Mouse (Mus musculus): ENCODE measurements around the gene Mvb12b.
"Not testable (repeated sequence)": the region's sequence is repeated elsewhere in the genome, so short reads cannot be mapped to it uniquely, and the experiment has no call there.

Mvb12b gene

DNA sequence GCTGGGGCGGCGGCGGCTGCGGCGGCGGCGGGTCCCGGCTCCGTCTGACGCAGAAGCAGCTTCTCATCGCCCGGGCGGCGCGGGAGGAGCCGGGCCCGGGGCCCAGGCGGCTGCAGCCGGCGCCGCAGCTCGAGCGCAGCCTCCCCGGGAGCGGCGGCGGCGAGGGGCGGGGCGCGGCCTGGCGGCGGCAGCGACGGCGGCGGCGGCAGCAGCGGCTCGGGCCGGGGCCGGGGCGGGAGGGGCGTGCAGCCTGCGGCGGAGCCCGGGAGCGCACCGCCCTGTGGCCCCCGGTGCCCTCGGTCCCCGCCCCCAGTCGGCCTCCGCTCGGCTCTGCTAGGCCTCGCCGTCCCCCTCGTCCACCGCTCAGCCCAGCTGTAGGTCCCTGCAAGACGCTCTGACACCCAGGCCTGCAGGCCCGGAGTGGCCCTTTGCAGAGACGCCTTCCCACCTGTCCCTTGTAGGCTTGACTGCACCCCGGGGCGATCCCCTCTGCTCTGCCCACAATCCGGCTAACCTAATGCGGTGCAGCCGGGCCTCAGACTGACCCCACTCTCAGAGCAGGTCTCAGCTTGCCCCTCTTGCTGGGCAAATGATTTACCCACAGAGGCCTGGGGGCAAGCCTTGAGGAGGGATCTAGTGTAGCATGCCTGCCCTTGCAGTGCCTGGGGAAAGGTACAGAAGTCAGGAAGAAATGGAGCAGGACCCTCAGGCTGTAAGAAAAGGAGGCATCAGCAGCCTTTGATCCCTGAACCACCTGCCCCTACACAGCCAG, at the start of gene Mvb12b:
Gene Mvb12b (minus strand): TSS at position 619 of the 772 bp plus-strand sequence.
- DNase-seq (ENCODE audit: low spot score in 2 of 2): peak in 1 of 2 experiments; percentile 63

GRCm38 (mm10) chr2:33935756-33936155, 48.0 kb upstream of the Mvb12b start:
- no peak for DNase-seq (ENCODE audit: low spot score in 2 of 2)

DNA sequence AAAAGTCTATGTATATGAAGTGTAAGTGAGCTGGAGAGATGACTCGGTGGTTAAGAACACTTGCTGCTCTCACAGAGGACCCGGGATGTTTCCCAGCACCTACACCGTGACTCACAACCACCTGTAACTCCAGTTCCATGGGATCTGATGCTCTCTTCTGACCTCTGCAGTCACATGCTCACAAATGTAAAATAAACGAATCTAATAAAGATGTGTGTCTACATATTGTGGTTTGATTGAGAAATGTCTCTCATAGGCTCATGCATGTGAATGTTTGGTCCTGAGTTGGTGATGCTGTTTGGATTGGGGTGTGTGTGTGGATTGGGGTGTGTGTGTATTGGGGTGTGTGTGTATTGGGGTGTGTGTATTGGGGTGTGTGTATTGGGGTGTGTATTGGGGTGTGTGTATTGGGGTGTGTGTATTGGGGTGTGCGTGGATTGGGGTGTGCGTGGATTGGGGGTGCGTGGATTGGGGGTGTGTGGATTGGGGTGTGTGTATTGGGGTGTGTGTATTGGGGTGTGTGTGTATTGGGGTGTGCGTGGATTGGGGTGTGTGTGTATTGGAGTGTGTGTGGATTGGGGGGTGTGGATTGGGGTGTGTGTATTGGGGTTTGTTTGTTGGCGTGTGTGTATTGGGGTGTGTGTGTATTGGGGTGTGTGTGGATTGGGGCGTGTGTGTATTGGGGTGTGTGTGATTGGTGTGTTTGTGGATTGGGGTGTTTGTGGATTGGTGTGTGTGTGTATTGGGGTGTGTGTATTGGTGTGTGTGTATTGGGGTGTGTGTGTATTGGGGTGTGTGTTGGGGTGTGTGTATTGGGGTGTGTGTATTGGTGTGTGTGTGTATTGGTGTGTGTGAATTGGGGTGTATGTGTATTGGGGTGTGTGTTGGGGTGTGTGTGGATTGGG, 46.1 kb upstream of the Mvb12b start:
- no peak for DNase-seq (ENCODE audit: low spot score in 2 of 2)

GRCm38 (mm10) chr2:33931161-33931560, 43.4 kb upstream of the Mvb12b start:
- DNase-seq (ENCODE audit: low spot score in 2 of 2): no peak

GRCm38 (mm10) chr2:33925288-33925687, 37.5 kb upstream of the Mvb12b start:
- DNase-seq (ENCODE audit: low spot score in 2 of 2): no peak

- no peak for DNase-seq (ENCODE audit: low spot score in 2 of 2)
These were observed 35.7 kb upstream of the Mvb12b start for GRCm38 (mm10) chr2:33923482-33923881.

DNA sequence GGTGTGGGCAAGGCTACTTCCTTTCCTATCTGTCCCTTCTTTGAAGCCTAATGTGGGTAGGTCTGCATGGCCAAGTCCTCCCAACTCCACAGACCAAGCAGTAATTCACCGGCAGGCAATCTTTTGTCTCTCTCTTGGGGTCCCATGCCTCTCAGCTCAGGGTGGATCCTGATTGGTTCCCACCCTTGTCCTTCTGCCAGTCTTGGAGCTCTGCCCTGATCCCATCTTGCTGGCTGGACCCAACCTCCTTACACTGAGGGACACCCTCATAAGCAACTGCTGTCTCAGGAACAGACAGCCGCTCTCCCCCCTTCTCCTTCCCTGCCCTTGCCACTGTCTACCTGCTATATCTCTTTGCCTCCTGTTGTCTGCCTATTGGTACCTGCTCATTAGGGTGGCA, 34.7 kb upstream of the Mvb12b start:
- peak in 1 of 2 experiments; percentile 58 for DNase-seq (ENCODE audit: low spot score in 2 of 2)

GRCm38 (mm10) chr2:33919934-33920615, 32.3 kb upstream of the Mvb12b start:
- DNase-seq (ENCODE audit: low spot score in 2 of 2): no peak

- DNase-seq (ENCODE audit: low spot score in 2 of 2): no peak
These were observed 31.1 kb upstream of the Mvb12b start for GRCm38 (mm10) chr2:33918824-33919223.

DNA sequence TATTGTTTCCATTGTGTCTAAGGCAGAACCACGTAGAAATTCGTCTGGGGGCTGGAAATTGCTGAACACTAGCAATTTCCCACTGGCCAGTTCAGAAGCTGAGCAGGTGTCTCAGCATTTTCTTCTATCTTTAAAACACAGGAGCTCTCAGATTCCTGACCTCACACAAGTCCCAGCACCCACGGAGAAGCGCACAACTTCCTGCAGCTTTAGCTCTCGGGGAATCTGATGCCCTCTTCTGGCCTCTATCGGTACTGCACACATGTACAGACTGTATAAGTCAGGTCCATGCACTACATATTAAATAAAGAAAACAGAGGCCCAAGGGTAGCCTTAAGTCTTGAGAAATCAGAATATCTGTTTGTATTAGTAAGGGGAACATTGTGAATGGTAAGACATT, 30.6 kb upstream of the Mvb12b start:
- peak in 1 of 2 experiments; percentile 48 for DNase-seq (ENCODE audit: low spot score in 2 of 2)

GRCm38 (mm10) chr2:33916603-33917002, 28.9 kb upstream of the Mvb12b start:
- no peak for DNase-seq (ENCODE audit: low spot score in 2 of 2)

DNA sequence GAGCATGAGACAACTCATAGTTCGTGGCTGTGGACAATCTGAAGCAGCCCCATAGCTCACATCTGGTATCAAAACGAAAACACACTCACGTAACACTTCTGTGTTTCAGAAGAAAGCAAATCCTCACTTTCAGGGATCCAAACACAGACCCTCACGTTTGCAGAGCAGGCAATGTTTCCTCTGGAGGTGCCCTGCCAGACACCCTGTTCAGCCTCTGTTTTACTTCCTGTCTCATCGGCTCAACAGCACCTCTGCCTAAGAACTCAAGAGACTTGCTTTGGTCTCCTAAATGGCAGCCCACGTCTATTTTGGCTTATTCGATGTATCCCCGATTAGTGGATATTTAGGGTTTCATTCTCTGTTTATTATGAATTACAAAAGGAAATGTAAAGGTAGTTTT, 27.3 kb upstream of the Mvb12b start:
- DNase-seq (ENCODE audit: low spot score in 2 of 2): no peak

GRCm38 (mm10) chr2:33914334-33914733, 26.6 kb upstream of the Mvb12b start:
- DNase-seq (ENCODE audit: low spot score in 2 of 2): no peak

GRCm38 (mm10) chr2:33913598-33913997, 25.9 kb upstream of the Mvb12b start:
- DNase-seq (ENCODE audit: low spot score in 2 of 2): not testable (repeated sequence)

- no peak for DNase-seq (ENCODE audit: low spot score in 2 of 2)
These were observed 25.0 kb upstream of the Mvb12b start for GRCm38 (mm10) chr2:33912741-33913140.

DNA sequence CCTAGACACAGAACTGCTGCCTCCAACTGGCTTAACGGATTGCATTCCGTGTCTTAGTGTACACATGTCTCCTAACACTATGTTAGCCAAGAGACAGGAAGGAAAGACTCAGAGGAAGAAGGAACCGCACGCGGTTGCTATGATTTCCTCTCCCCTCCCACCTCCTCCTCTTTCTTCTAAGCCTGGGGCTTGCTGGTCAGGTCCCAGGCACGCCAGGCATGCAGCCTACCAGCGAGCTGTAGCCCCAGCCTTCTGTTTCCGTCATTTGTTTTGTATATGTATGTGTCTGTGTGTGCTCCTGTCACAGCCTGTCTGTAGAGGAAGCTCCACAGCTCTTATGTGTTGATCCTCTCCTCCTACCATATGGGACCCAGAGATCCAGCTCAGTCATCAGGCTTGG, 20.6 kb upstream of the Mvb12b start:
- no peak for DNase-seq (ENCODE audit: low spot score in 2 of 2)

DNA sequence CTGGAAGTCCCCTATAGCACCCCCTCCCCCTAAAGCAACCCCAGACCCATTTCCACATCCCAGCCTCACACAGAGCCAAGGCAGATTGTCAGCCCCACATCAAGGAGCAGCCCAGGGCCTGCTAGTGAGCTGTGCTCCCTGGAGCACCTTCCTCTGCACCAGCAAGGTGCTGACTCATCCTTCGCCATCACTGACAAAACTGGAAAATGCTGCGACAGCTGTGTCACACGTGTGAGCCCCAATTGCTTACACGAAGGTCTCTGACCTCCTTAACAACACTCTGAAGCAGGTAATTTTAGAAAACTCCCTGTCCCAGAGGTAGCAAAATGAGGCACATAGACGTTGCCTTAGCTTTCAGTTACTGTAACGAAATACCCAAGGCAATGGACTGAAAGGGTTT, 19.4 kb upstream of the Mvb12b start:
- DNase-seq (ENCODE audit: low spot score in 2 of 2): no peak

DNA sequence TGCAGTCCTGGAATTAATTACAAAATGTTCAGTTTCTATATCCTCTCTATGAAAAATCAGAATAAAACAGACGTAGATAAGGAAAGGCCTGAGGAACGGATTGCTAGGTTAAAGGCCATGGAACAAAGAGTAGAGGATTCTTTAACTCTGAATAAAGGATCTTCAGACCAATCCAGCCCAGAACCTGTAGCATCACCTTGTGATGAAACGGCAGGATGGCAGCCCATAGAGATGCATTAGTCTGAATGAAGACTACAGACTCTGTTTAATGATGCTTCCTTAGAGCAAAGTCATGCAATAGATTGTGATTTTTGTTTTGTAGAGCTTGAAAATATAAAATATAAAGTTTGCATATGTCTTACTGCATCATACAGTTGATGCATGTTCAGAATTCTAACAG, 8.1 kb upstream of the Mvb12b start:
- DNase-seq (ENCODE audit: low spot score in 2 of 2): no peak

DNA sequence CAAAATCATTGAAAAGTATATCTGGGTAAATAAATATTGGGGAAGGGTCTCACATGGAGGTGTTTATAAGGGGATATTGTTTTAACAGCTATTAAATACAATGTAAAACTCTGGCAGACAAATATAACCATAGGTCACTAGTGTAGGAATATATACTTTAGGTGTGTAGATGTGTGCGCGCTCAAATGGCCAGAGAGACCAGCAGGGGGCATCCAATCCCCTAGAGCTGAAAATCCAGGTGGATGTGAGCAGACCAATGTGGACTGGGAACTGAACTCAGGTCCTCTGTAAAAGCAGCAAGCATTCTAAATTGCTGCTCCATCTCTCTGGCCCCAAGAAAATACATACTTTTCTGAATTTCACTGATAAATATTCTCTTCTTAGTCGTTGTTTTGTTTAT, 5.4 kb upstream of the Mvb12b start:
- no peak for DNase-seq (ENCODE audit: low spot score in 2 of 2)

- peak in 1 of 2 experiments; percentile 34 for DNase-seq (ENCODE audit: low spot score in 2 of 2)
These were observed 4.6 kb upstream of the Mvb12b start for GRCm38 (mm10) chr2:33892354-33892753.

DNA sequence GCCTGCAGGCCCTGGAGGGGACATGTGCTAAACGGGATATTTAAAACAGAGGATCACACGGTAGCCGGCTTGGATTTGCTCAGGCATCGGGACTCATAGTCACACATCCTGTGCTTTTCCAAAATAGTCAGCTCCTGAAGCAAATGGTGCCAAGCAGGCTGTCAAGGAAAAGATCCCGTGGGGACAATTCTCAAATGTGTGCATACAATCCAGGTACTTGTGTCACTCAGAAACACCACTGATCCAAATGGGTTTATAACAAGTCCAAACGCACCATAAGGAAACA, 297 bp upstream of the Mvb12b start:
- DNase-seq (ENCODE audit: low spot score in 2 of 2): no peak
